ENCODE assay signal across 15 mouse cellular contexts in genomic region chr3:145656993-145657713, GRCm38 (mm10). TPM values are rescaled to one million over a fixed set of nuclear protein-coding genes. Genes with fewer than 3 reads are reported as not detected.
DNase-seq lines count a peak whose midpoint lies in the region; ATAC-seq and TF ChIP-seq lines count a peak whose summit lies in the region.
"Had no signal": no experiment of that assay in that cellular context is flagged by ENCODE, and none has a peak within 500 bp of the region (broad histone marks: within the 10 kb centered on the region; RNA-seq: fewer than 3 reads in every experiment).

No protein-coding gene starts in this region.

- no peak overlapping the region for H3K9ac ChIP-seq in forebrain, embryonic 14.5 days (ENCODE audit: low read length)
- H3K9ac ChIP-seq in forebrain, embryonic 12.5 days, result no peak overlapping the region
- H3K9ac ChIP-seq in neural tube, embryonic 12.5 days, result no peak overlapping the region
- H3K9ac ChIP-seq: heart, embryonic 13.5 days; liver, embryonic 13.5 days had no signal

- H3K4me1 ChIP-seq in forebrain, embryonic 14.5 days (ENCODE audit: control insufficient read depth, insufficient read depth, low read length), result peaks cover 13% of the 10 kb centered on the region
- peaks cover 18% of the 10 kb centered on the region for H3K4me1 ChIP-seq in forebrain, embryonic 12.5 days
- H3K4me1 ChIP-seq in neural tube, embryonic 12.5 days, result peaks cover 16% of the 10 kb centered on the region

- DNase-seq in forebrain, embryonic 14.5 days (ENCODE audit: low spot score), result peak; percentile 37
- DNase-seq in neural tube, embryonic 10.5 days (ENCODE audit: extremely low spot score, low spot score), result no peak
- peak; percentile 40 to 62 for DNase-seq in lung, adult 18-20 months
- no peak for DNase-seq in layer of hippocampus, adult 2 months (ENCODE audit: low spot score in 2 of 2)
- no peak for DNase-seq in thymus, postnatal 0 days (ENCODE audit: low spot score)
- DNase-seq: adrenal gland, postnatal 36 days; cerebellum, adult 18-20 months; embryo, embryonic 11 days; kidney, postnatal 25 days; liver, embryonic 13.5 days; spleen, adult 18-20 months had no signal

- peaks cover 10% of the 10 kb centered on the region; the same call in 1 of the 2 replicates for H3K27me3 ChIP-seq in forebrain, embryonic 14.5 days (replicated peaks; ENCODE audit: control insufficient read depth, insufficient read depth, low read length)
- H3K27me3 ChIP-seq in forebrain, embryonic 12.5 days, result peaks cover 11% of the 10 kb centered on the region
- 0 out of 2 replicates have a peak, but pooled peaks cover 6% of the 10 kb centered on the region for H3K27me3 ChIP-seq in neural tube, embryonic 12.5 days (replicated peaks)
- H3K27me3 ChIP-seq: heart, embryonic 13.5 days had no signal

- no peak for TF ChIP-seq CTCF in layer of hippocampus, adult 2 months (conservative IDR thresholded peaks at IDR 0.05)

- 31% methylated on average over 14 of the region's 14 CpGs for WGBS in forebrain, embryonic 14.5 days
- WGBS in forebrain, embryonic 12.5 days, result 54% methylated on average over 14 of the region's 14 CpGs
- WGBS in neural tube, embryonic 12.5 days, result 73% methylated on average over 14 of the region's 14 CpGs

- H3K4me2 ChIP-seq in forebrain, embryonic 14.5 days (ENCODE audit: low read length), result no peak overlapping the region
- no peak overlapping the region for H3K4me2 ChIP-seq in forebrain, embryonic 12.5 days
- H3K4me2 ChIP-seq in neural tube, embryonic 12.5 days (replicated peaks), result no peak overlapping the region
- H3K4me2 ChIP-seq: heart, embryonic 13.5 days; liver, embryonic 13.5 days had no signal

- no peak for ATAC-seq in forebrain, embryonic 14.5 days
- ATAC-seq in forebrain, embryonic 12.5 days (ENCODE audit: low FRiP score), result no peak
- 0 out of 2 replicates have a peak, but pooled peaks have one; percentile 22 for ATAC-seq in neural tube, embryonic 12.5 days (ENCODE audit: low FRiP score, low read depth)
- no peak for ATAC-seq in erythroid progenitor cell, adult 5-6 weeks (replicated peaks; ENCODE audit: low FRiP score, poor library complexity, severe bottlenecking)

- H3K36me3 ChIP-seq in forebrain, embryonic 14.5 days (ENCODE audit: control insufficient read depth, insufficient read depth, low read length), result no peaks in the 10 kb centered on the region
- H3K36me3 ChIP-seq in forebrain, embryonic 12.5 days (replicated peaks), result no peaks in the 10 kb centered on the region
- H3K36me3 ChIP-seq in neural tube, embryonic 12.5 days, result no peaks in the 10 kb centered on the region
- H3K36me3 ChIP-seq: liver, embryonic 13.5 days had no signal

- H3K27ac ChIP-seq in forebrain, embryonic 14.5 days (ENCODE audit: low read depth, low read length), result no peak overlapping the region
- H3K27ac ChIP-seq in forebrain, embryonic 12.5 days, result no peak overlapping the region
- no peak overlapping the region for H3K27ac ChIP-seq in neural tube, embryonic 12.5 days
- H3K27ac ChIP-seq in layer of hippocampus, adult 2 months, result no peak overlapping the region
- H3K27ac ChIP-seq: heart, embryonic 13.5 days; liver, embryonic 13.5 days had no signal

- H3K4me3 ChIP-seq in forebrain, embryonic 14.5 days (ENCODE audit: low read depth, low read length), result no peak overlapping the region
- H3K4me3 ChIP-seq in forebrain, embryonic 12.5 days (replicated peaks), result no peak overlapping the region
- no peak overlapping the region for H3K4me3 ChIP-seq in neural tube, embryonic 12.5 days
- no peak overlapping the region for H3K4me3 ChIP-seq in layer of hippocampus, adult 2 months
- H3K4me3 ChIP-seq: heart, embryonic 13.5 days; liver, embryonic 13.5 days had no signal

- H3K9me3 ChIP-seq in forebrain, embryonic 14.5 days (replicated peaks; ENCODE audit: control insufficient read depth, low read length), result no peaks in the 10 kb centered on the region
- H3K9me3 ChIP-seq in forebrain, embryonic 12.5 days, result no peaks in the 10 kb centered on the region
- no peaks in the 10 kb centered on the region for H3K9me3 ChIP-seq in neural tube, embryonic 12.5 days
- H3K9me3 ChIP-seq: heart, embryonic 13.5 days; liver, embryonic 13.5 days had no signal

RNA-seq across cellular contexts. Expression of gene Ccn1, which starts 7.4 kb away (rescaled TPM):
- polyA plus RNA-seq in forebrain, embryonic 14.5 days (2014; fragmentation: Nextera tagmentation; extraction: Ambion mirVana), result 14.6 and 16.4 TPM in 2 replicates
- polyA plus RNA-seq in forebrain, embryonic 12.5 days (2016; fragmentation: Nextera tagmentation; extraction: Ambion mirVana), result 43.9 and 44.1 TPM in 2 replicates
- 20.2 and 25.4 TPM in 2 replicates for polyA plus RNA-seq in neural tube, embryonic 12.5 days (2016; fragmentation: Nextera tagmentation; extraction: Ambion mirVana)
- 1 to 10 TPM; 3.6 to 4.0 TPM for total RNA-seq in layer of hippocampus, adult 2 months (2021)
- 5.7 and 8.0 TPM in 2 replicates for polyA plus RNA-seq in thymus, postnatal 0 days (2015; fragmentation: Nextera tagmentation; extraction: Ambion mirVana)
- total RNA-seq in erythroid progenitor cell, adult 5-6 weeks (2015; ENCODE audit: low replicate concordance), result not detected in 2 replicates
- total RNA-seq in erythroid progenitor cell, adult 5-6 weeks (2017; ENCODE audit: low replicate concordance), result not detected in 2 replicates

Comparison
In these comparisons a context has a peak if more than half of its experiments do, and no peak if none do; other contexts are left out.
1. DNase-seq: peak in forebrain, embryonic 14.5 days (single experiment) and lung, adult 18-20 months (2 of 2); none in neural tube, embryonic 10.5 days (single experiment), layer of hippocampus, adult 2 months (0 of 2) and thymus, postnatal 0 days (single experiment).